10 mouse cellular contexts compared by ENCODE assay signal in the genomic region with DNA sequence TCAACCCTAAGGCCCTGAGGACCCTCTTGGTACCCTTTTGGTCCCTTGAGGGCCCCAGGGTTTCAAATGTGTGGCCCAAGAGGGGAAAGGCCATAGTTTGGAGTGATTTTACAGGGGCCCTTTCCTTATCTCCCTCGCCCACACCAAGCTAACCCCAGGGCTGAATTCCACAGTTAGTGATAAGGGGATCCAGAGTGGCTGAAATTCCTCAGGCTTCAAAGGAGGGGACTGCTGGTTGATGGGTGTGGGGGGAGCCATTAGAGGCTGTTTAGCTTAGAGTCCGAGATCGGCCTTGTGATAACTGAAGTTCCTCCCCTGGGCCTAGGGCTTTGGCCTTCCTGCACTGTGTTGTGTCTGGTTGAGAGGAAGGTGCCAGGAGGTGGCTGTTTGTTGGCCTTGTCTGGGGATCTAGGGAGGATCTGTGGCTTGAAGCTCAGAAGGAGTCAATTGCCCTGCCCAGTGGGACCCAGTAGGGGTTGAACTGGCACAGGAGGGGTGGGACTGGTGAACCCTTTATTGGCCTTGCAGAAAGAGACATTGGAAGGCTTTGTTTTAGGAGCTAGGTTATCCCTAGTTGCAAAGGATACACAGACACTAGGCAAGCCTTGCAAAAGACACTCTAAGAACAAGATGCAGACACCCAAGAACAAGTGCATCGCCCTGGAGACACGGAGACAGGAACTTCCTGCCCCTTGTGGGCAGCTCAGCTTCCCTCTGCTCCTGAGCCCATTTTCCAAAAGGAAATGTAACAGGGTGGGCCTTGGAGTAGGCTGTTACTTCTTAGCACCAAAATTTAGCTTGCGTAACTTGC. TPM values are rescaled to one million over a fixed set of nuclear protein-coding genes. Genes with fewer than 3 reads are reported as not detected.
A peak's percentile ranks its signal among the peaks of the same experiment; 100 is the strongest.
DNase-seq lines count a peak whose midpoint lies in the region; ATAC-seq and TF ChIP-seq lines count a peak whose summit lies in the region.
"Had no signal": no experiment of that assay in that cellular context is flagged by ENCODE, and none has a peak within 500 bp of the region (broad histone marks: within the 10 kb centered on the region; RNA-seq: fewer than 3 reads in every experiment).

No protein-coding gene starts in this region.

- peaks cover 3% of the 10 kb centered on the region; the same call in 1 of the 2 replicates for H3K9me3 ChIP-seq in kidney, embryonic 16.5 days (ENCODE audit: low read length)
- H3K9me3 ChIP-seq in intestine, embryonic 15.5 days: no peaks in the 10 kb centered on the region

- ATAC-seq in kidney, embryonic 16.5 days (ENCODE audit: low FRiP score, low TSS enrichment): 0 out of 2 replicates have a peak, but pooled peaks have one; percentile 22
- ATAC-seq in common myeloid progenitor, adult 5-6 weeks (replicated peaks; ENCODE audit: low read depth, poor library complexity, severe bottlenecking): peak; percentile 66
- peak; percentile 84 for ATAC-seq in intestine, embryonic 15.5 days
- no peak for ATAC-seq in activated CD4-positive, CD25-positive, alpha-beta regulatory T cell, adult 4 months
- ATAC-seq in cerebellum, adult (ENCODE audit: insufficient number of reproducible peaks, low FRiP score, low TSS enrichment): no peak

- DNase-seq in kidney, adult 11 months: no peak
- no peak for DNase-seq in left cerebral cortex, postnatal 14 days (ENCODE audit: low spot score in 2 of 2)
- DNase-seq: thymus, postnatal 14 days had no signal

- WGBS in kidney, embryonic 16.5 days: 62% methylated on average over 6 of the region's 6 CpGs
- WGBS in intestine, embryonic 15.5 days: 39% methylated on average over 6 of the region's 6 CpGs

- no peak overlapping the region for H3K4me3 ChIP-seq in kidney, embryonic 16.5 days (ENCODE audit: low read length)
- H3K4me3 ChIP-seq in intestine, embryonic 15.5 days (replicated peaks): no peak overlapping the region
- peak overlapping the region; percentile 14 for H3K4me3 ChIP-seq in myocyte

- H3K79me2 ChIP-seq in myocyte (ENCODE audit: control insufficient read depth, insufficient read depth): no peaks in the 10 kb centered on the region

- no peak overlapping the region for H3ac ChIP-seq in myocyte (ENCODE audit: control insufficient read depth, insufficient read length)

- peaks cover 41% of the 10 kb centered on the region for H3K4me1 ChIP-seq in kidney, embryonic 16.5 days (ENCODE audit: insufficient read depth, low read length)
- H3K4me1 ChIP-seq in intestine, embryonic 15.5 days (replicated peaks): peaks cover 19% of the 10 kb centered on the region

- no peak overlapping the region for H3K27ac ChIP-seq in kidney, embryonic 16.5 days (ENCODE audit: low read length)
- H3K27ac ChIP-seq in intestine, embryonic 15.5 days: peak overlapping the region; percentile 71

- H3K36me3 ChIP-seq in kidney, embryonic 16.5 days (ENCODE audit: insufficient read depth, low read length): no peaks in the 10 kb centered on the region
- H3K36me3 ChIP-seq in intestine, embryonic 15.5 days: no peaks in the 10 kb centered on the region
- no peaks in the 10 kb centered on the region for H3K36me3 ChIP-seq in myocyte (ENCODE audit: control insufficient read depth, insufficient read depth)

- TF ChIP-seq POLR2A in myocyte (IDR thresholded peaks at IDR 0.05; ENCODE audit: insufficient read length, low read depth): no peak

- no peak overlapping the region for H3K4me2 ChIP-seq in kidney, embryonic 16.5 days (replicated peaks; ENCODE audit: low read depth, low read length)
- peak overlapping the region; percentile 48 for H3K4me2 ChIP-seq in intestine, embryonic 15.5 days (replicated peaks)
- H3K4me2 ChIP-seq in myocyte (ENCODE audit: low read depth): peak overlapping the region; percentile 48

- no peaks in the 10 kb centered on the region for H3K27me3 ChIP-seq in kidney, embryonic 16.5 days (ENCODE audit: insufficient read depth, low read length)
- no peaks in the 10 kb centered on the region for H3K27me3 ChIP-seq in intestine, embryonic 15.5 days (replicated peaks)
- H3K27me3 ChIP-seq in myocyte (ENCODE audit: control insufficient read depth, insufficient read depth, insufficient read length): no peaks in the 10 kb centered on the region

- intact Hi-C loops in left cerebral cortex, postnatal 14 days (cut with DNase I): no loop called here

- H3K9ac ChIP-seq in kidney, embryonic 16.5 days (replicated peaks; ENCODE audit: low read length): peak overlapping the region; percentile 13; the same call in 1 of the 2 replicates
- no peak overlapping the region for H3K9ac ChIP-seq in intestine, embryonic 15.5 days

TF ChIP-seq in myocyte, 11 proteins besides CTCF, POLR2A, EP300 and RAD21:
- no peak for TF ChIP-seq TCF3 (IDR thresholded peaks at IDR 0.05; ENCODE audit: insufficient read length, low read depth)
- no peak for TF ChIP-seq MYOD1 (IDR thresholded peaks at IDR 0.05; ENCODE audit: control insufficient read depth in 1 of 3, insufficient read length in 2 of 3, low read depth in 2 of 3)
- no peak for TF ChIP-seq MAX (IDR thresholded peaks at IDR 0.05; ENCODE audit: low read depth)

RNA-seq across cellular contexts. Expression of gene Alpk3, which starts 0.7 kb away (rescaled TPM):
- 0.31 and 0.65 TPM in 2 replicates for polyA plus RNA-seq in kidney, embryonic 16.5 days (2015; fragmentation: Nextera tagmentation; extraction: Ambion mirVana)
- total RNA-seq in common myeloid progenitor, adult 5-6 weeks (2017): 0.78 and 1.1 TPM in 2 replicates
- 4.0 and 5.2 TPM in 2 replicates for polyA plus RNA-seq in intestine, embryonic 15.5 days (2015; fragmentation: Nextera tagmentation; extraction: Ambion mirVana)
- 22.4 TPM for polyA plus RNA-seq in myocyte (2012; fragmentation: generic; extraction: Trizol)
- under 1 TPM; 0.09 to 0.38 TPM for polyA plus RNA-seq in activated CD4-positive, CD25-positive, alpha-beta regulatory T cell, adult 4 months (2017; shearing (Covaris generic))
- under 1 TPM; 0.20 to 0.49 TPM for total RNA-seq in left cerebral cortex, postnatal 14 days (2021)

RNA-seq across cellular contexts. Expression of gene Slc28a1, which starts 56.5 kb away (rescaled TPM):
- polyA plus RNA-seq in kidney, embryonic 16.5 days (2015; fragmentation: Nextera tagmentation; extraction: Ambion mirVana): 0.73 and 1.2 TPM in 2 replicates
- not detected in 2 replicates for total RNA-seq in common myeloid progenitor, adult 5-6 weeks (2017)
- polyA plus RNA-seq in intestine, embryonic 15.5 days (2015; fragmentation: Nextera tagmentation; extraction: Ambion mirVana): 5.1 and 6.9 TPM in 2 replicates
- not detected for polyA plus RNA-seq in myocyte (2012; fragmentation: generic; extraction: Trizol)
- not detected for polyA plus RNA-seq in activated CD4-positive, CD25-positive, alpha-beta regulatory T cell, adult 4 months (2017; shearing (Covaris generic))
- total RNA-seq in left cerebral cortex, postnatal 14 days (2021): under 1 TPM in 1 of 2 experiments, not detected in 1; 0.11 TPM
- polyA plus RNA-seq: neural tube, embryonic 11.5 days had no signal

Comparison
In these comparisons a context has a peak if more than half of its experiments do, and no peak if none do; other contexts are left out.
1. ATAC-seq: peak in kidney, embryonic 16.5 days (single experiment), common myeloid progenitor, adult 5-6 weeks (single experiment) and intestine, embryonic 15.5 days (single experiment); none in activated CD4-positive, CD25-positive, alpha-beta regulatory T cell, adult 4 months (single experiment) and cerebellum, adult (single experiment).